Mouse (Mus musculus) T-helper 2 cell (primary cell): ENCODE data around the gene Pygl.
"Not testable (repeated sequence)": the region's sequence is repeated elsewhere in the genome, so short reads cannot be mapped to it uniquely, and the experiment has no call there.

Experiments used
- in situ Hi-C: fragments of 300-600 bp; cut with MboI, MseI; formaldehyde crosslinking; loops from one replicate; pipeline ENCODE4 v1.15.1; 2025; ENCODE audit warnings: high pct_unique_total_duplicates

Pygl gene

GRCm38 (mm10) chr12:70227121-70227932, 4.0 kb downstream of the Pygl start:
- in situ Hi-C loops = no loop called here

DNA sequence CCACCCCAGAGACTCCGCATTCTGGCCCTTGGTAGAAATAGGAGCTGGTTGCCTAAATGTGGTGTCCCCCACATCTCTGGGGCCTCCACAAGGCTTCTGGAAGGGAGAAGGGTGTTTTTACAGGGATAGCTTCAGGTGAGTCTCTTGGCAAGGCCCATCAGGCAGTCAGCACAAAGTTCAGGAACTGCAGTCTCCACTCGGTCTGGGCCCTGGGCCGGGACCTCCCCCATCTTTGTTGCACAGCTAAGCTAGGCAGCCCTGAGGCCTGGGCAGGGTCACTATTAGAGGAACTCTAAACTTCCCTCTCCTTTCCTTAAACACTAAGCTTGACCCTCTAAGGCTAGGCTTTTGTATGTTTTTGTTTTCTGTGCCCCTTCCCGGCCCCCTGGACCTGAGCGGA, 4.6 kb downstream of the Pygl start:
- in situ Hi-C loops = no loop called here

DNA sequence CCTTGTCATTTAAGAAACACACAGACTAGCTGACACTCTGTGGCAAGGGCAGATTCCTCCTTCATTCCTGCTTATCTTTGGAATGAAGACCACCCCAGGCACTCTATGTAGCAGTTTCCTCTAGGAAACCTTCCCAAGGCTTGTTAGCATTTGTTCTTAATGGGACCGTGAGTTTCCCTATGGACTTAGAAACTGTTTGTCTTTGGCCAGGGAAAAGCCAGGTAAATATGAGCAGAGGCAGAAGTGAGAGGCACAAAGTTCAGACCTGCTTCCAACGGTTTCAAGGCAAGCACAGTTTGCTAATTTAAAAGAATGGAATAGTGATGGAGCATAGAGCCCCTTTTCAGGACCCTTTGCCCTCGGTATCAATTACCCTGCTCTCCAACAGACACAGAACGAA, 8.0 kb downstream of the Pygl start:
- in situ Hi-C loops = no loop called here

GRCm38 (mm10) chr12:70221425-70221824, 9.9 kb downstream of the Pygl start:
- in situ Hi-C loops = no loop called here

DNA sequence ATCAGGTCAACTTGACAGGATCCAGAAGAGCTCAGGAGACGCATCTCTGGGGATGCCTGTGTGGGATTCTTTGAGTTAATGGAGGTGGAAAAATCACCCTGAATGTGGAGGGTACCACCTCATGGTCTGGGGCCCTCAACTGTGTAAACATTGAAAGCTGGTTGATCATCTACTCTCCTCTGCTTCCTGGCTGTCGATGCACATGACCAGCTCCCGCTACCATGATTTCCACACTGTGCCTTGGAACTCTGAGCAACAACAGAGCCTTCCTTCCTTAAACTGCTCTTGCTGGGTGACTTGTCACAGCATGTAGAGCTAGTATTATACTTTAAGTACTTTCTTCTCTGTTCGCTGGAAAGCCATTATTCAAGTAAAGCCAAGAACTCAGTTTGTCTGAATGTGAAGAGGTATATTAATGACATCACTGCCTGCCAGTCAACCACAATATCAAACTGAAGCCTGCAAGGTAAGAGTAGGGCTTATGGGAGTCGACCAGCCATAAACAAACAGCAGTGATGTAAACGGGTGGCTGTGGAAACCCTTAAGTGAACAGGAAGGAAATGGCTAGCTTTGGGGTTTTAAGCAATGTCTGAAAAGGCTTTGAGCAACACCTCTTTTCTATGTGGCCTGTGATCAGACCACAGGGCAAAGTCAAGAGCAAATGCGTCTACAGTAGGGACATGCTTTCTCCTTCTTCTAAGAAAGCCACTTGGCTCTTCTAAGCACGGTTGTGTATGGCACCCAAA, 12.3 kb downstream of the Pygl start:
- in situ Hi-C loops = no loop called here

- in situ Hi-C loops = no loop called here
Observed at GRCm38 (mm10) chr12:70216229-70216800, 15.0 kb downstream of the Pygl start.

- in situ Hi-C loops = no loop called here
Observed at GRCm38 (mm10) chr12:70214281-70214680, 17.0 kb downstream of the Pygl start.

DNA sequence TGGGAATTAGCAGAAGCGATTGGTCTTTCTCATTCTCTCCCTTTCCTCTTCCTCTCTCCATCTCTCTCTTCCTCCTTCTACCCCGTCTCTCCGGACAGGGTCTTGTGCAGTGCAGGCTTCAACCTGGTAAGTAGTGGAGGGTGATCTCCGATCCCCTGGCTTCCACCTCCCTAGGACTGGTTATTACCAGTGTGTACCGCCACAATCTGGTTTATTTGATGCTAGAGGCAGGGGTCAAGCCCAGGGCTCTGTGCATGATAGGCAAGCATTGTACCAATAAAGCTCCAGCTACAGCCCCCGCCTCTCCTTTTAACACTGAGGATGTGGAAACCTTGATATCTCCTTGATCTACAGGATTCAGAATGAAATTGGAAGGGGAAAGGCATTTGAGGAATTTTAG, 17.7 kb downstream of the Pygl start:
- in situ Hi-C loops = no loop called here

DNA sequence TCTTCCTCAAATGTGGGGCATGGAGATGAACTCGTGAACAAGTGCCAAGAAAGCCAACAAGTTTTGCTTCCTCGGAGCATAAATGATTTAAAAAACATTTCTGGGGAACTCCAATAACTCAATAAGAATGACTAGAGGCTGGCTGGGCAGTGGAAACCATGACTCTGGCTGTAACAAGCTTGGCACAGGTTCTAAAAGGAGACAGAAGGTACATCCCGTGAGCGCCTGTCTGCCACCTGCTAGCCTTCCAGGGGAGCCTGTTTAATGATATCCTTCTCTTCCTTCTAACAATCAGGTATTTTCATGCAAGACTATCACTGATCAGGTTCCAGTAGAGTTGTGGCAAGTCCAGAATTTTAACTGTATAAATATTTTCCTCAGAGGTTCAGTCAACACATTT, 18.8 kb downstream of the Pygl start:
- in situ Hi-C loops = no loop called here

GRCm38 (mm10) chr12:70208214-70208613, 23.1 kb downstream of the Pygl start:
- in situ Hi-C loops = no loop called here

DNA sequence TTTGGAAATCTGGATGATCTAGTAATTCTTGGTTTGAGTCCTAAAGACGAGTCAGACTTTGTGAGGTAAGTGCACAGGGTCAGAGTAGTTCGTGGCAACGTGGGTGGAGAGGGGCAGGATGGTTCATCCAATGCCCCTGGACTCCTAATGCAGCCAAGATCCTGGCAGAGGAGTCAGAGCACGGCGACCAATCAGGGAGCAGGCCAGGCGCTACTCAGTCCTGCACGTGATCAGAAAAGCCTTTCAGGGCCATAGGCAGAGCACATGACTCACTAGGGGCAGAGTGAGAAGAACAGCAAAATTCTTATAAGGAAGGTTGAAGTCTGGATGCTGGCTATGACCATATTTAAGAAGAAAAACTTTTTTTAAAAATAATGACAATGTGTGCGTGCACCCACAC, 26.9 kb downstream of the Pygl start:
- in situ Hi-C loops = no loop called here

GRCm38 (mm10) chr12:70201926-70202529, 29.3 kb downstream of the Pygl start:
- in situ Hi-C loops = no loop called here

DNA sequence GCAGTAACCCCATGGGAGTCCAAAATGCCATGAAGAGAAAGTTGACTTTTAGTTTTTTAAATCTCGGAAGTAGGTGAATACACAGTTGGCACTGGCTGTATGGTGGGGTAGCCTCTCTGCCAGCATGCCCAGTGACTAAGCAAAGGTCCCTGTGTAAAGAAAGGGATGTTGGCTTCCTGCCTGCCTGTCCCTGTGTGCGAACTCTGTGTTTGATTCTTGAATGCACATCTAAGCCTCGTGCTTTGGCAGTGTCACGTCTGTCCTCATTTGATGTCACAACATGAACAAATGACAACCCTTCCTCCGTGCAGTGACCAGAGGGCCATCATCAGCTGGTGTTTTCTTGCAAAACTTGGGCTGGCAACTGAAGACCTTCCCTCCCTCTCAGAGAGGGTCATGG, 34.9 kb downstream of the Pygl start:
- in situ Hi-C loops = no loop called here

- in situ Hi-C loops = no loop called here
Observed at GRCm38 (mm10) chr12:70195426-70195825, 35.9 kb downstream of the Pygl start.

GRCm38 (mm10) chr12:70192267-70192727, 39.0 kb downstream of the Pygl start:
- in situ Hi-C loops = no loop called here

DNA sequence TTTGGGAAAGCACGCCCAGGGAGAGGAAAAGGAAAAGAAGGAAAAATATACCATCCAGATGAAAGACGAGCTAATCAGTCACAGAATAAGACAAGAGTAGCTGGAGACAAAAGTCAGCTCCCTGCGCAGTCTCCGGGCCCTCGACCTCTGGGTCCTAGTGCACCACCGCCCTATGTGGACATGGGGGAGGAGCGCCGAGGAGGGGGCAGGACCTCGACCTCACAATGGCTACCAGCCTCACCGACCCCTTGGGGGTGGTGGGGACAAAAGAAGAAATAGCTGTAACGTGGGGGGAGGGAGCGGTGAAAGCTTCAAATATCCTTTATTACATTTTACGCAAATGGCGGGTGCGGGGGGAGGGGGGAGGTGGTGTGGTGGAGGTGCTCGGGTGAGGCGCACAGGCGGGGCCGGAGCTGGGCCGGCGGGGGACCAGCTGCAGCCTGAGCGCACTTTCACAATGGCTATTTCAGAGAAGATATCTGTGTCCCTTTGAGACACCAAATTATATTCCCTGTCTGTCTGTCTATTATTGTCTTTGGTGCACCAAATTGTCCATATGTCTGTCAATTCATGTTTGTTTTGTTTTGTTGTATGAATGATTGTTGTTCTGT, 47.0 kb downstream of the Pygl start:
- in situ Hi-C loops = no loop called here

DNA sequence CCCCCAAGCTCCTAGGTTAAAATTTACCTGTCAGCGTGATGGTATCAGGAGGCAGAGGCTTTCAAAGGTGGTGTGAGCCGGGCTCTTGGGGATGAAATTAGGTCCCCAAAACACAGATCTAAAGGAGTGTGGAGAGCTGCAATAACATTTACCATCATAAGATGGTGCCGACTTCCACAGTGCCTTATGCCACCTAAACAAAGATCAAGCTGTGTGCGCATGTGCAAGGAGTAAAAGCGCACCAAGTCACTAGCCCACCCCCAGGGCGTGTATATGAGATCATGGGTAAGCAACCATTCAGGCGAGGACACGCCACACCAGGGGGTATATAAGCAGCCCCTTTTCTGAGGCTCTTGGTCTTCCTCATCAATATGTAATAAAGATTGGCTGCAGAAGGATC, 47.8 kb downstream of the Pygl start:
- in situ Hi-C loops = not testable (repeated sequence)

DNA sequence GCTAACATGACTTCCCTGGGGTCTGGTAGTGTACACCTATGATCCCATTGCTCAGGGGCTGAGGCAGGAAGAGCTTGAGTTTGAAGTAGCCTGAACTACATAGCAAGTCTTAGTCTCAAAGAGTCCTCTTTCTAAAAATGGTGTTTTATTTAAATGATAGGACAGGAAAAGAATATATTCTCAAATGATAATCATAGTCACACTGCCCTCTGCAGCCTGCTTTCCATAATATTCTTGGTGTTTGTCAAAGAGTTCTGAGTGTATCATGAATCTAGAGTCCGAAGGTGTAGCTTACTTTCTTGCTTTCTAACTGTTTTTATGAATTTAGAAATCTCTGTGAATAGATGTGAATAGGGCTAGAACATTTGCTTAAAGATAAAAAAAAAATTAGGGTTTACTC, 61.3 kb downstream of the Pygl start:
- in situ Hi-C loops = no loop called here

DNA sequence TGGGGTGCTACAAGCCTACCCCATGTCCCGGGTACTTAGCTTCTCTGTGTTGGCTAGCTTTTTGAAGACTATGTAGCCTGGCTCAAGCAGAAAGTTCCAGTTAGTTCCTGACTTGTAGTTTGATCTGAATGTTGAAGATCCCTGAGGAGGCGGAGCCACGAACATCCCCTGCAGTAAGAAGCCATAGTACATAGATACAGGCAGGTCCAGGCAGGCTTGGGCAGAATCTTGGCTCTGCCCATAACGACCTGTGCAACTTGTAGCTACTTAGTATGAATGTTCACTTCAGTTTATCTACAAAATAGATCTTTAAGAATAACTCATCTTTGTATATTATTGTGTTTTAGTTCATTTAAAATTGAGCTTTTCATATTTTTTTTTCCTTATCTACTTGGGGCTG, 63.3 kb downstream of the Pygl start:
- in situ Hi-C loops = no loop called here

- in situ Hi-C loops = no loop called here
Observed at GRCm38 (mm10) chr12:70164741-70165140, 66.5 kb downstream of the Pygl start.

GRCm38 (mm10) chr12:70161057-70161456, 70.2 kb downstream of the Pygl start:
- in situ Hi-C loops = no loop called here
